Mouse (Mus musculus) forebrain, embryonic 12.5 days (tissue): ENCODE data around the gene Cherp. TPM values are rescaled to one million over a fixed set of nuclear protein-coding genes. Genes with fewer than 3 reads are reported as not detected.

ENCODE experiments used
- ATAC-seq: fragments of 200-750 bp; cut with Nextera tagmentation; 2 replicates; pipeline ENCODE4 v1.8.0; 2017; ENCODE audit warnings: moderate TSS enrichment; ENCODE audit not compliant: low FRiP score
- H3K27ac ChIP-seq: fragments of 300-500 bp; sonication (generic); 2 replicates; pipeline ENCODE4 v1.5.1; 2016; ENCODE audit warnings: mild to moderate bottlenecking
- H3K27me3 ChIP-seq: fragments of 300-500 bp; sonication (generic); 2 replicates; pipeline ENCODE4 v1.6.1; 2016; ENCODE audit warnings: mild to moderate bottlenecking
- H3K36me3 ChIP-seq: fragments of 300-500 bp; sonication (generic); replicated peaks from 2 replicates; pipeline ENCODE4 v1.6.1; 2016; ENCODE audit warnings: mild to moderate bottlenecking
- H3K4me1 ChIP-seq: fragments of 300-500 bp; sonication (generic); 2 replicates; pipeline ENCODE4 v1.6.1; 2016
- H3K4me2 ChIP-seq: fragments of 300-500 bp; sonication (generic); 2 replicates; pipeline ENCODE4 v1.6.1; 2016; ENCODE audit warnings: mild to moderate bottlenecking, moderate library complexity
- H3K4me3 ChIP-seq: fragments of 300-500 bp; sonication (generic); replicated peaks from 2 replicates; pipeline ENCODE4 v1.5.1; 2016; ENCODE audit warnings: mild to moderate bottlenecking
- H3K9ac ChIP-seq: fragments of 300-500 bp; sonication (generic); 2 replicates; pipeline ENCODE4 v1.6.1; 2016; ENCODE audit warnings: mild to moderate bottlenecking
- H3K9me3 ChIP-seq: fragments of 300-500 bp; sonication (generic); 2 replicates; pipeline ENCODE4 v1.6.1; 2016
- WGBS: fragments of 180-500 bp; shearing (Covaris S2); methylation state at CpG from one replicate; pipeline ENCODE4 v1.1.7; 2016; 5-methylcytosine and 5-hydroxymethylcytosine counted together
- polyA plus RNA-seq: library from polyadenylated mRNA; unstranded; fragments of >200 nt; fragmentation: Nextera tagmentation; extraction: Ambion mirVana; gene quantifications from 2 replicates; pipeline ENCODE4 v1.2.1, GENCODE M21; 2016

The Cherp gene
- polyA plus RNA-seq = 77.3 and 84.0 TPM in 2 replicates

DNA sequence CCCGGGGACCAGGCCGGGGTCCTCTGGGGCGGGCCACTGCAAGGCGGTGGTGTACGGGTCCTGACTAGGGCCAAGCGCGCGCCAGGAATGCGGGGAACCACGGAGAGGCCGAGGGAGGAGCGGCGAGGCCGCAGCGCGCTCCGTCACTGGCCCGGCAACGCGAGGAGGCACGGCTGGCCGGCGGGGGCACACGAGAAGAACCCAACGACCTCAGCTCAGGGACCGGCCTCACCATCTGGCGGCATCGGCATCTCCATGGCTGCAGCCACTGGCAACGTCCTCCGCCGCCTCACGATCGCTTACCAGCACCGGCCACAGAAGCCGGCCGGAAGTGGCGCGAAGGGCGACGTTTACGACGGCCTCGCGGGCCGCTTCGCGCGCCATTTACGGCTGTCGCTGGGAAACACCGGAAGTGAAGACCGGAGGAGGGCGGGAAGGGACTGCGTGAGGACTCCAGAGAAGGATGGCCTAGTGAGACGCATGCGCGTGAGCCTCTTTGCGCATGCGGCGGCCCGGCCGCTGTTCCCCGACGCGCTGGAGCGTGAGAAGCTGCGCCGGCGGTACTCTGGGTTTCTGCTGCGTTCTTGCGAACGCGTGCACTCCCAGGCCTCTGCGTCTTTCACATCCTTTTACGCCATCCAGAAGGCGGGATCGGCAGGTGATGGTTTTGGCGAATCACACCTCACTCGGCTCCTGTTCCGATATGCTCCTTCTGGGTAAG, at the start of gene Cherp:
TSS of gene Cherp (minus strand) at position 401 of the 721 bp plus-strand sequence.
- peak; percentile 97 for ATAC-seq
- H3K27ac ChIP-seq = peak within 1 kb of the TSS; percentile 89
- peak within 1 kb of the TSS; percentile 85 for H3K4me2 ChIP-seq
- WGBS = under 1% methylated on average over 80 of the region's 80 CpGs
- peaks cover 21% of the 10 kb centered on the region for H3K4me1 ChIP-seq
- peaks cover 32% of the 10 kb centered on the region for H3K36me3 ChIP-seq
- peak within 1 kb of the TSS; percentile 94 for H3K4me3 ChIP-seq
- H3K27me3 ChIP-seq = no peaks in the 10 kb centered on the region
- H3K9me3 ChIP-seq = no peaks in the 10 kb centered on the region
- H3K9ac ChIP-seq = peak within 1 kb of the TSS; percentile 85

DNA sequence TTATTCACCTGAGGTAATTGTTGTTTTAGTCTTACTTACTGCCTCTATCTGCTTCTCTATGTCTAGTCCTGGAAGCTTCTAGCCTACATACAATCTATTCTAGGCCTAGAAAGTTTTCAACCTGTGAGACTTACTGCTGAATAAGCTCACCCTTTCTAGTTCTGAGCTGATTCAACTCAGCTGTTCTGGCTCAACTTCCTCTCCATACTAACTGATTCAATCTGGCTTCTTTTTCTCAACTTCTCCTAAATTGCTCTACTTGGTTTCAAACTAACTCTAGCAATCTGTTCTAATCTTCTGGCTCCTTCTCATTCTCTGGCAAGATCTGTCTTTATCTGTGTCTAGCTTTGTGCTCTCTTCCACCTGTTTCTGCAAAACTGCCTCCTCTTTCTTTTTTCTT, 46.9 kb upstream of the Cherp start:
- peaks cover 5% of the 10 kb centered on the region for H3K4me1 ChIP-seq
- H3K27me3 ChIP-seq = no peaks in the 10 kb centered on the region
- no peak overlapping the region for H3K9ac ChIP-seq
- H3K4me3 ChIP-seq = no peak overlapping the region
- H3K9me3 ChIP-seq = no peaks in the 10 kb centered on the region
- no peak for ATAC-seq
- no peak overlapping the region for H3K27ac ChIP-seq
- H3K36me3 ChIP-seq = peaks cover 5% of the 10 kb centered on the region; the same call in 1 of the 2 replicates
- H3K4me2 ChIP-seq = no peak overlapping the region

DNA sequence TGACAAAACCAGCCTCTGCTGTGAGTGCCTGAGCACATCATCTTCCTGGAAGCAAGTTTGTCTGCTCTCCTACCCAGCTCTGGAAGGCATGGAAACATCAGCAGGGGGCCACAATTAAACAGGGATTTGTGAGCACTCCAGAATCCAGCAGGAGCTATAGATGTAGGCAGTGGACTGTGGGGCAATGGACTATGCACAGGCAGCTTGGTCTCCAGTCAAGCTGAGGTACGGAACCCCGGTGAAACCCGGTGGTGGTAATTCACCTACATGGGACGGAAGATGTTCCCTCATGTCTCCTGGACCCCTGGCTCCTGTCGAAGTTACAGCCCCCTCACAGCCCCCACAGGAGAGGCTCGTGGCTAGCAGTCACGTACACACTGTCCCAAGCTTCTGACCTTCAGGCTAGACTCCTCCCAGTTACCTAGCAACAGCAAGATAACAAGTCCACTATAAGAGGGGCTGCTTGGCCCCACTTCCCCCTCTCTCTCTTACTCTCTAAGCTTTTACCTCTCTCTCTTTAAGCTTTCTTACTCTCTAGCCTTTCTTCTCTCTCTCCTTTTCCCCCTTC, 42.5 kb upstream of the Cherp start:
- Histone ChIP-seq H3K36me3 (no peaks in the 10 kb centered on the region), H3K9ac (no peak overlapping the region), H3K27ac (no peak overlapping the region), H3K4me2 (no peak overlapping the region), H3K4me3 (no peak overlapping the region), H3K27me3 (no peaks in the 10 kb centered on the region), H3K4me1 (peaks cover 5% of the 10 kb centered on the region), H3K9me3 (no peaks in the 10 kb centered on the region)
- WGBS = 71% methylated on average over 7 of the region's 7 CpGs
- ATAC-seq = no peak

DNA sequence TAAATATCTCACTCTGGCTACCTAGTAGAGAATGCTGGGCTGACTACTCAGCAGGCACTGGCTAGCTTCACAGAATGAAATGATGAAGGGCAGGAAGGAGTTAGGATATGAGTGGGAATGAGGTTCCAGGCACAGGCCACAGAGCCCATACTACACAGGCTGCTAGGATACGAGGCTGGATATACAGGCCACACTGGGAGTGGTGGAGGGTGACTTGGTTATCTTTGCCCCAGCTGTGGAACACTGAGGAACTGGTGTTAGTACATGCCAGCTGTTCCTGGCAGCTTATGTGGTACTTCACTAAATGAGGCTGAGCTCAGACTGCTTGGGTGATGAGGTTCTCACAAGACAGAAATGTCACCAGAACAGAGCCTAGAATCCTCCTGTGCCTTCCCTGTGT, 38.1 kb upstream of the Cherp start:
- Histone ChIP-seq H3K27me3 (no peaks in the 10 kb centered on the region), H3K27ac (no peak overlapping the region), H3K9ac (no peak overlapping the region), H3K4me2 (no peak overlapping the region), H3K9me3 (no peaks in the 10 kb centered on the region), H3K36me3 (no peaks in the 10 kb centered on the region), H3K4me3 (no peak overlapping the region), H3K4me1 (peaks cover 2% of the 10 kb centered on the region)
- 86% methylated on average over 1 of the region's 1 CpGs for WGBS
- no peak for ATAC-seq

DNA sequence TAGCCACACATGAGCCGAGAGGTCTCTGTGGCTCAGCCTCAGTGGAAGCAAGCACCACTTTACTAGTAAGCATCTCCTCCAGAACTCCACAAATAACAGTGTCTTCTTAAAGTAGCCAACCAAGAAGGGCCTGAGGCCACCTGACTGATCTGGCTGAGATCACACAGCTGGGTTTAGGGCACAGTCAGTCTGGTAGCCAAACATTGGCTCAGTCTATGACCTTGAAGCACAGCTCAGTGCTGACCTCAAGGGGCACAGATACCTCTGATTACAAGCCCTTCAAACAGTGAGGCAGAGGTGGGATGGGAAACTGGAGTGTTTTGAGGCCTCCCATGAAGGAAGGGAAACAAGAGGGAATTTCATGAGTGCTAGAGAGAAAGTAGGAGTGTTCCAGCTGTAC, 37.6 kb upstream of the Cherp start:
- H3K4me1 ChIP-seq = no peaks in the 10 kb centered on the region
- no peak overlapping the region for H3K4me2 ChIP-seq
- ATAC-seq = no peak
- no peaks in the 10 kb centered on the region for H3K36me3 ChIP-seq
- 94% methylated on average over 1 of the region's 1 CpGs for WGBS
- no peak overlapping the region for H3K9ac ChIP-seq
- H3K27me3 ChIP-seq = no peaks in the 10 kb centered on the region
- H3K4me3 ChIP-seq = no peak overlapping the region
- H3K9me3 ChIP-seq = no peaks in the 10 kb centered on the region
- H3K27ac ChIP-seq = no peak overlapping the region

DNA sequence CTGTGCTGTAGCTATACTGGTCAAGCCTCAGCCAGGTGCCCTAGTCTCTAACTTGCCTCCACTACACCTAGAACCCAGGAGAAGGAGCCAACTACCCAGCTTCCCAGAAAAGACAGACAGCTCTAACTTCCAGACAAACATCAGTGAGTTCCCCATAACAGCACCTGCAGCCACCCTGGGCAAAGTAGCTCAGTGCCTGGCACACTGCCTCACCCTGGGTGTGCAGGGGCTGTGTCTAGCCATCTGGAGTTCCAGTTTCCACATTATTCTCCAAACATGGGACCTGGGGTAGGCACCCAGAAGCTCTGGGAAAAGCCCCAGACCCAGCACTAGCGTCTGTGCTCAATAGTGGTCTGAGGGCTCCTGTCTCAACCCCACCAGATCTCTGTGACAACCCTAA, 32.5 kb upstream of the Cherp start:
- Histone ChIP-seq H3K4me1 (no peaks in the 10 kb centered on the region), H3K4me2 (no peak overlapping the region), H3K9ac (no peak overlapping the region), H3K4me3 (no peak overlapping the region), H3K9me3 (no peaks in the 10 kb centered on the region), H3K27me3 (no peaks in the 10 kb centered on the region), H3K27ac (no peak overlapping the region), H3K36me3 (no peaks in the 10 kb centered on the region)
- no peak for ATAC-seq
- 86% methylated on average over 1 of the region's 1 CpGs for WGBS

DNA sequence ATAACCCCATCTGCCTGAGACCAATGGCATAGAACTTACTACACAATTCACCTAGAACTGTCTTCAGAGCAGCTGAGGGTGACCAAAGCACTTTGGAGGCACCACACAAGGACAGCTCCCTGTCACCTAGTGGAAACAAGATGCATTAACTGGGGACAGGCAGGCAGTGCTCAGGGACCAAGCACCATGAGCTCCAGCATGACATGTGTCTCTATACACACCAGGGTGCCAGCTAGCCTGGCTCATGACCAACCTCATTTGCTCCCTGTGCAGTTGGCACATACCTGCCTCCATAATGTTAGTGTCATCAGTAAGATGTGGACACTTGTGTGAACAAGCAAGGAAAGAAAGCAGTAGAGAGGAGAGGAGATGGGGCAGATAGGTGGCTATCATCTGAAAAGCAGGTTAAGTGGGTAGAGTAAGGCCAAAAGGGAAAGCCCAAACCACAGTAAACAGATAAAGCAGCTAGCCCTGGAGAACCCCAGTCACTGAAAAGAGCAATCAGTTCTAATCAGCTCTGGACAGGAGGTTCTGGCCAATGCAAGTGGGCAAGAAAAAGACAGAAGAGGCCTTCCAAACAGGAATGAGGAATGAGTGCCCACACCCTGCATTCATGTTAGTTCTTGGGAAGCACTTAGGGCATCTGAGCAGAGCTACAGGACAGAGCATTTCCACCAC, 29.8 kb upstream of the Cherp start:
- Histone ChIP-seq H3K4me2 (no peak overlapping the region), H3K27me3 (no peaks in the 10 kb centered on the region), H3K4me3 (no peak overlapping the region), H3K27ac (no peak overlapping the region), H3K9ac (no peak overlapping the region), H3K9me3 (no peaks in the 10 kb centered on the region), H3K4me1 (no peaks in the 10 kb centered on the region), H3K36me3 (no peaks in the 10 kb centered on the region)
- no peak for ATAC-seq

DNA sequence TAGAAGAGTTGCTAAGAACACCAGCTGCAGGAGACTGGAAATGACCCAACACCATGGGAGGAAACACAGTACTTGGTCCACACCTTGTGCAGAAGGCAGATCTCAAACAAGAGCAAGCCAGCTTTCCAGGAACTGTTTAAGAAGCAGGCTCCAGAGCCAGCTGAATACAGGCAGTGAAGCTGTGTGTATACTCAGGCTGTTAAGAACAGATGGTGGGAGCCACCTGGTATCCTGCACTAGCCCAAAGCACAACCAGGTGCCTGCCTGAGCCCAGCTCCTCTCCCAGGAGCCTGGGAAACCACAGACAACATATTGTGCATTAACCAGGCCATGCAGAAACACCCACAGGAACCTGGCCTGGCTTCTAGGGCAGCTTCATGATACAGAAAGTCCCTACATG, 29.1 kb upstream of the Cherp start:
- no peaks in the 10 kb centered on the region for H3K9me3 ChIP-seq
- no peaks in the 10 kb centered on the region for H3K4me1 ChIP-seq
- H3K27me3 ChIP-seq = no peaks in the 10 kb centered on the region
- H3K4me2 ChIP-seq = no peak overlapping the region
- no peak for ATAC-seq
- peaks cover 2% of the 10 kb centered on the region; the same call in 1 of the 2 replicates for H3K36me3 ChIP-seq
- no peak overlapping the region for H3K27ac ChIP-seq
- H3K4me3 ChIP-seq = no peak overlapping the region
- H3K9ac ChIP-seq = no peak overlapping the region

DNA sequence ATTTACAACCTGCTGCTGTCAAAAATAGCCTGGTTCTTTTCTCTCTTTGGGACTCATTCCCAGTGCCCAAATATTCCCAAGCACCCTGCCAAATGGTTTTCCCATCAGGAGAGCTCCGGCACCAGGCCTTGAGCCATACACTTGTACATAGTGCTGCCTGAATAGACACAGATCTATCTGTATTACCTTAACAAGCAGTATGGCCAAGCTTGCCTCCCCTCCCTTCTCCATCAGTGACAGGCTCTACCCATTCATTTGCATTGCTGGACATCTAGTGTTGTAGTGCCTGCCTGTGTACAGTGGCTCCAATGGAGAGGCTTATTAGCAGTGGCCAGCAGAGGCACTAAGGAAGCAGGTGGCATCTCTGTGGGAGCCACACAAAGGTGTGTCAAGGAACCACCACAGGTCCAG, 25.5 kb upstream of the Cherp start:
- 93% methylated on average over 1 of the region's 1 CpGs for WGBS
- peaks cover 21% of the 10 kb centered on the region for H3K36me3 ChIP-seq
- no peak overlapping the region for H3K27ac ChIP-seq
- no peak for ATAC-seq
- no peak overlapping the region for H3K9ac ChIP-seq
- no peaks in the 10 kb centered on the region for H3K4me1 ChIP-seq
- H3K4me3 ChIP-seq = no peak overlapping the region
- no peaks in the 10 kb centered on the region for H3K9me3 ChIP-seq
- no peak overlapping the region for H3K4me2 ChIP-seq
- H3K27me3 ChIP-seq = no peaks in the 10 kb centered on the region

DNA sequence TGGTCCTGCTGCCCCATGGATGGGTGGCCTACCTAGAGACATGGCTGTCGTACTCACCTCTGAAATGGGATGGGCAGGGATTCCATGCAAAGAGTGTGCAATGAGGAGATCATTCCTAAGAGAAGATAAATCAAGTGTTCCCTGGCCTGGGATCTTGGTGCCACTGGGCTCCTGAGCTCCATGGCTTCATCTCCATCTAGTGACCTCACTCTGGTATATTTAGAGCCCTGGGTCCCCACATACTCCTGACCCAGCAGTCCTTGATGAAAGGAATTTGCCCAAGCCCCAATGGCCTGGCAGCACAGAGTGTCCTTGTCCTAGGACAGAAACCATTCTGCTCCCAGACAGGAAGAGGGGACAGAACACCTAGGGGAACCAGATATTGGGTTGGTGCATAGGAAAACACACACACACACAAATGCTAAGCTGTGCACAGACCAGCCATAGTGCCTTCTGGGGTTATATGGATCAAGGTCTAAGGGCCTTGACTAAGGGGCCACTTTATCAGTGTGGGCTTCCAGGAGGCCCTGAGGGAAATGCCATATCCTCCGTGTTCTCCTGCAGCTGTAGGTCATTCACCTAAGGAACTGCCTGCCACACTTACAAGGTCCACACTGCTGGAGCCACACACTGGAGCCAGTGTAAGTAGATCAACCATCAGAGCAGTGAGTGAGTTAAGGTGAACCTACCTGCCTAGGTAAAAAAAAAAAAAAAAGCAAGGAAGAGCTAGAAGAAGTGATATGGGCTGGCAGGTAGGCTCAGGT, 24.7 kb upstream of the Cherp start:
- peaks cover 29% of the 10 kb centered on the region for H3K36me3 ChIP-seq
- 93% methylated on average over 2 of the region's 2 CpGs for WGBS

DNA sequence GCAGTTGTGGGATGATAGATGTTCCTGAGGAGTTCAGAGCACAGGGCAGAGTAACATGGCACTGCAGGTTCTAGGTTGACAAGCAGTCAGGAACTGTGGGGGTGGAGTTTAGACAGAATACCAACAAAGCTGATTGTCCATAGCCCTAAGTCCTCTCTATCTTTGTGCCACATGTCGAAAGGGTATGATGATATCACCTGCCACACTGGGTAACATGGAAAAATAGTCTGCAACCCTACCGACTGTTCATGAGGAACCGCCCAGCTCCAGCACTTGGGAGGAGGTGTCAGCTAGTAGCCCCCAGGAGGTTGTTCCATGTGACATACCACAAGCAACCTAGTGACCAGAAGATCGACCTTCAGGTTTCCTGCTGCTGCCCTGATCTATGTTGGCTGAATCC, 23.5 kb upstream of the Cherp start:
- no peak overlapping the region for H3K4me3 ChIP-seq
- H3K9ac ChIP-seq = no peak overlapping the region
- no peak overlapping the region for H3K27ac ChIP-seq
- no peak for ATAC-seq
- no peaks in the 10 kb centered on the region for H3K27me3 ChIP-seq
- H3K36me3 ChIP-seq = peaks cover 32% of the 10 kb centered on the region
- no peaks in the 10 kb centered on the region for H3K9me3 ChIP-seq
- WGBS = 94% methylated on average over 4 of the region's 4 CpGs
- H3K4me2 ChIP-seq = no peak overlapping the region
- H3K4me1 ChIP-seq = peaks cover 14% of the 10 kb centered on the region

More for the DNA sequence above, 24.7 kb upstream of the Cherp start:
- Histone ChIP-seq H3K4me2 (no peak overlapping the region), H3K27ac (no peak overlapping the region), H3K4me3 (no peak overlapping the region), H3K4me1 (0 out of 2 replicates have a peak, but pooled peaks cover 5% of the 10 kb centered on the region), H3K9me3 (no peaks in the 10 kb centered on the region), H3K27me3 (no peaks in the 10 kb centered on the region), H3K9ac (no peak overlapping the region)
- ATAC-seq = no peak

DNA sequence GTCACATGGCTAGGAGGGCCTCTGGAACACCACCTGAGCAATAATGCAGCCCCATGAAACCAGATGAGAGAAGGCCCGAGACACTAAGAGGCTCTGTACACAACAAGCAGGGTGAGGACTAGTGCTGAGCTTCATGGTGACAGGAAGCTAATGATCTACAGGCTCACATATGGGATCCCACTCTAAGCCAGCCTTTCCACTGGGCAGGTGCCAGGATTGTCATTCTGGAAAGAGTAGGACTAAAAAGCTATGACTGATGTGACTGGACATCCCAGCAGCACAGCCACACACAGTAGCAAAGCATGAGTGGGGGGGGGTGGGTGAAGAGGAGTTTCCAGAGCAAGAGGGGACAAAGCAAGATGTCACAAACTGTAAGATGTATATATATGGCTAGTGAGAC, 22.9 kb upstream of the Cherp start:
- Histone ChIP-seq H3K4me3 (no peak overlapping the region), H3K27me3 (no peaks in the 10 kb centered on the region), H3K27ac (no peak overlapping the region), H3K36me3 (peaks cover 32% of the 10 kb centered on the region), H3K4me1 (peaks cover 17% of the 10 kb centered on the region), H3K9ac (no peak overlapping the region), H3K4me2 (no peak overlapping the region), H3K9me3 (no peaks in the 10 kb centered on the region)
- no peak for ATAC-seq
- 96% methylated on average over 1 of the region's 1 CpGs for WGBS
